Mouse (Mus musculus) intestine, embryonic 14.5 days (tissue): ENCODE results near the gene Dlgap3. TPM values are rescaled to one million over a fixed set of nuclear protein-coding genes. Genes with fewer than 3 reads are reported as not detected.

Source experiments
- ATAC-seq: fragments of 200-750 bp; cut with Nextera tagmentation; replicated peaks from 2 replicates; pipeline ENCODE4 v1.8.0; 2017; ENCODE audit warnings: low read depth, moderate number of reproducible peaks, moderate TSS enrichment, moderate library complexity; ENCODE audit not compliant: low FRiP score, low TSS enrichment
- DNase-seq: peaks from one replicate; pipeline ENCODE4 v3.0.0-alpha.2; 2018; ENCODE audit warnings: low spot score
- H3K27ac ChIP-seq: fragments of 300-500 bp; sonication (generic); 2 replicates; pipeline ENCODE4 v1.5.1; 2014; ENCODE audit warnings: low read depth, mild to moderate bottlenecking, control low read depth
- H3K27me3 ChIP-seq: fragments of 300-500 bp; sonication (generic); replicated peaks from 2 replicates; pipeline ENCODE4 v1.6.1; 2014; ENCODE audit warnings: low read length, control low read depth; ENCODE audit not compliant: control insufficient read depth, insufficient read depth
- H3K36me3 ChIP-seq: fragments of 300-500 bp; sonication (generic); 2 replicates; pipeline ENCODE4 v1.6.1; 2014; ENCODE audit warnings: low read length, control low read depth; ENCODE audit not compliant: control insufficient read depth, insufficient read depth
- H3K4me1 ChIP-seq: fragments of 300-500 bp; sonication (generic); replicated peaks from 2 replicates; pipeline ENCODE4 v1.6.1; 2014; ENCODE audit warnings: low read length, control low read depth, mixed read lengths; ENCODE audit not compliant: control insufficient read depth, insufficient read depth
- H3K4me2 ChIP-seq: fragments of 300-500 bp; sonication (generic); 2 replicates; pipeline ENCODE4 v1.6.1; 2014; ENCODE audit warnings: low read length
- H3K4me3 ChIP-seq: fragments of 300-500 bp; sonication (generic); 2 replicates; pipeline ENCODE4 v1.5.1; 2014; ENCODE audit warnings: low read depth, low read length, control low read depth, mixed read lengths
- H3K9ac ChIP-seq: fragments of 300-500 bp; sonication (generic); 2 replicates; pipeline ENCODE4 v1.6.1; 2014; ENCODE audit warnings: mild to moderate bottlenecking, low read length
- H3K9me3 ChIP-seq: fragments of 300-500 bp; sonication (generic); 2 replicates; pipeline ENCODE4 v1.6.1; 2016; ENCODE audit warnings: low read length, control low read depth; ENCODE audit not compliant: control insufficient read depth
- WGBS: fragments of 180-500 bp; shearing (Covaris S2); extraction: QIAGEN DNeasy Blood & Tissue Kit; methylation state at CpG from one replicate; pipeline ENCODE4 v1.1.7; 2014; 5-methylcytosine and 5-hydroxymethylcytosine counted together
- polyA plus RNA-seq: library from polyadenylated mRNA; unstranded; fragments of >200 nt; fragmentation: Nextera tagmentation; extraction: Ambion mirVana; gene quantifications from 2 replicates; pipeline ENCODE4 v1.2.1, GENCODE M21; 2014

Gene Dlgap3
- polyA plus RNA-seq, 1 experiment from 2014 or later, result 1.5 TPM

DNA sequence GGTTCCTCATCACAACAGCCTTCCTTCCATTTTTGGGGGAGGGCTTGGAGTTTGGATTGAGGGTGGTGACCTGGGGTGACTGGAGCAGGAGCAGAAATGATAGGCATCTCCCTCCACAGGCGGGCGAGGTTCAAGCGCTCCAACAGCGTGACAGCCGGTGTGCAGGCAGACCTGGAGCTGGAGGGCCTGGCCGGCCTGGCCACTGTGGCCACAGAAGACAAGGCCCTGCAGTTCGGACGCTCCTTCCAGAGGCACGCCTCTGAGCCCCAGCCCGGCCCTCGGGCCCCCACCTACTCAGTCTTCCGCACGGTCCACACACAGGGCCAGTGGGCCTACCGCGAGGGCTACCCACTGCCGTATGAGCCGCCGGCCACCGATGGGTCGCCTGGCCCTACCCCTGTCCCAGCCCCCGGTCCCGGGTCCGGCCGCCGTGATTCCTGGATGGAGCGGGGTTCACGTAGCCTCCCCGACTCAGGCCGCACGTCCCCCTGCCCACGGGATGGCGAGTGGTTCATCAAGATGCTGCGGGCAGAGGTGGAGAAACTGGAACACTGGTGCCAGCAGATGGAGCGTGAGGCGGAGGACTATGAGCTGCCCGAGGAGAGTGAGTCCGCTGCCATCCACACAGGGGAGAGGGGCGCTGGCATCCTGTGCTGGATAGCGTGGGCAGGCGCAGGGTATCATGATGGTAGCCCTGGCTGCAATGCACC lies 64.6 kb downstream of the Dlgap3 start:
- Histone ChIP-seq H3K9me3 (no peaks in the 10 kb centered on the region), H3K36me3 (no peaks in the 10 kb centered on the region), H3K4me3 (no peak overlapping the region), H3K9ac (no peak overlapping the region), H3K4me1 (no peaks in the 10 kb centered on the region), H3K4me2 (no peak overlapping the region), H3K27ac (no peak overlapping the region), H3K27me3 (peaks cover 20% of the 10 kb centered on the region)
- ATAC-seq (no peak), DNase-seq (no peak)
- 82% methylated on average over 38 of the region's 40 CpGs for WGBS

GRCm38 (mm10) chr4:127235742-127236487 lies 66.9 kb downstream of the Dlgap3 start:
- peaks cover 21% of the 10 kb centered on the region for H3K27me3 ChIP-seq
- H3K4me2 ChIP-seq, result peak overlapping the region; percentile 100
- H3K36me3 ChIP-seq, result no peaks in the 10 kb centered on the region
- no peaks in the 10 kb centered on the region for H3K9me3 ChIP-seq
- no peaks in the 10 kb centered on the region for H3K4me1 ChIP-seq
- under 1% methylated on average over 64 of the region's 67 CpGs for WGBS
- peak overlapping the region; percentile 49 for H3K9ac ChIP-seq
- peak overlapping the region; percentile 48 for H3K4me3 ChIP-seq
- DNase-seq (peak; percentile 96), ATAC-seq (peak; percentile 85)
- H3K27ac ChIP-seq, result no peak overlapping the region

GRCm38 (mm10) chr4:127236631-127237030 lies 67.6 kb downstream of the Dlgap3 start:
- no peaks in the 10 kb centered on the region for H3K36me3 ChIP-seq
- no peaks in the 10 kb centered on the region for H3K4me1 ChIP-seq
- H3K27me3 ChIP-seq, result peaks cover 21% of the 10 kb centered on the region
- H3K4me3 ChIP-seq, result peak overlapping the region; percentile 48
- no peak overlapping the region for H3K27ac ChIP-seq
- 0 out of 2 replicates have a peak, but pooled peaks have one; percentile 14 for ATAC-seq
- no peak for DNase-seq
- peak overlapping the region; percentile 49 for H3K9ac ChIP-seq
- peak overlapping the region; percentile 100 for H3K4me2 ChIP-seq
- H3K9me3 ChIP-seq, result no peaks in the 10 kb centered on the region
- WGBS, result 2% methylated on average over 14 of the region's 14 CpGs

DNA sequence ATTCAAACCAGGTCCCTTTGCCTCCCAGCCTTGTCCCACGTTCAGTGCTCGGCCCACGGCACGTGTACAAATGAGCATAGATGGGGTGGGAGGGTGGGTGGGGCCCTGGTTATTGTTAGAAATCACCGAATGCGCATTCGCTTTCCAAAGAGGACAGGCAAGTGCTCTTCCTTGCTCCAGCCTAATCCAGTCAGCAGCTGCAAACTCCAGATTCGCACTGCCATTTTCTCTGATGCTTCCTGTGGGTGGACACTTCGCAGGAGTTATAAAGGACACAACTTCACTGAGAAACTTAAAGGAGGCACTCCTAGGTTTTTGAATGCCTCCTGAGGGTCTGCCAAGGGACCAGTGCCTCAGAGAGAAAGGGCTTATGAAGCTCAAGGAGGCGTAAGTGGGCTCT lies 68.3 kb downstream of the Dlgap3 start:
- H3K4me3 ChIP-seq, result no peak overlapping the region
- H3K36me3 ChIP-seq, result no peaks in the 10 kb centered on the region
- 63% methylated on average over 10 of the region's 10 CpGs for WGBS
- no peak overlapping the region for H3K4me2 ChIP-seq
- peaks cover 21% of the 10 kb centered on the region for H3K27me3 ChIP-seq
- DNase-seq, result no peak
- H3K27ac ChIP-seq, result no peak overlapping the region
- no peaks in the 10 kb centered on the region for H3K9me3 ChIP-seq
- no peak for ATAC-seq
- H3K4me1 ChIP-seq, result no peaks in the 10 kb centered on the region
- no peak overlapping the region for H3K9ac ChIP-seq

DNA sequence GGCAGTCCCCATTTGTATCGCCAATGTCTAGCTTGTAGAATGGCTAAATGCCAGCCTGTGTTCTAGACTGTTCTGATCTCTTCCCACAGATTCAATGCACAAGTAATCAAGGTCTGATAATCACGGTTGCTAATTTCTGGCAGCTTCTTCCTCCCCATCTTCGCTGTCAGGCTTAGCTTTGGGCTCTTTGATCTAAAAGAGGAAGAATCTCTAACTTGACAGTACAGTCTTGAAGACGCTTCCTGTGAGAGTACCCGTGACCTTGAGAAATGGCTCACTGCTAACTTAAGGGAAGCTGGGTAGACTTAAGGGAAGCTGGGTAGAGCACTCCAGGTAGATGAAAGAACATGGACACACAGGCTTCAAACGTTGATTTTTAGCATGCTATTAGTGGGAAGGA lies 73.7 kb downstream of the Dlgap3 start:
- H3K27me3 ChIP-seq, result peaks cover 6% of the 10 kb centered on the region
- H3K27ac ChIP-seq, result no peak overlapping the region
- ATAC-seq (no peak), DNase-seq (no peak)
- H3K9ac ChIP-seq, result no peak overlapping the region
- H3K4me1 ChIP-seq, result peaks cover 6% of the 10 kb centered on the region
- WGBS, result 63% methylated on average over 6 of the region's 6 CpGs
- H3K4me2 ChIP-seq, result no peak overlapping the region
- H3K4me3 ChIP-seq, result no peak overlapping the region
- no peaks in the 10 kb centered on the region for H3K9me3 ChIP-seq
- peaks cover 12% of the 10 kb centered on the region for H3K36me3 ChIP-seq

DNA sequence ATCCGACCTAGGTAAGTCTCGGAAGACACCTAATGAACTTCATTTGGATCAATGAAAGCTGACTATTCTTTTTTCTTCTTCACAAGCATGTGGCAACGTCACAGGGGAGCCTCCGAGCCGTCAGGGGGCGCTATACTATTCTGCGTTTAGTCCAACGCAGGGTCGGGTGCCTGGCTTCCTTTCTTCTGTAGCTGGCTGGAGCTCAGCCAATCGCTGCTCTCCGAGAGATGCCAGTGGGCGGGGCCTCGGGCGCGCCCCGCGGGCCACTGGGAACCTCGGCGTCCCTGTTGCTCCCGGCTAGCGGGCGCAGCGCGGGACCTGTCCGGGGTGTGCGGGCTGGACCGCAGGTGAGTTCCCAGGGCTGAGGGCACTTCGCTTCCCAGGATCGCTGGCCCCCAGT lies 74.5 kb downstream of the Dlgap3 start, which contains the start of gene Smim12:
Smim12 (plus strand) TSS at position 233 of the 400 bp plus-strand sequence.
- Histone ChIP-seq H3K4me1 (peaks cover 6% of the 10 kb centered on the region), H3K27me3 (0 out of 2 replicates have a peak, but pooled peaks cover 3% of the 10 kb centered on the region), H3K4me2 (peak within 1 kb of the TSS; percentile 83), H3K9ac (peak within 1 kb of the TSS; percentile 93), H3K36me3 (peaks cover 19% of the 10 kb centered on the region), H3K9me3 (no peaks in the 10 kb centered on the region), H3K4me3 (peak within 1 kb of the TSS; percentile 100), H3K27ac (peak within 1 kb of the TSS; percentile 35; the same call in 1 of the 2 replicates)
- DNase-seq (peak; percentile 100), ATAC-seq (peak; percentile 97)
- under 1% methylated on average over 29 of the region's 29 CpGs for WGBS

DNA sequence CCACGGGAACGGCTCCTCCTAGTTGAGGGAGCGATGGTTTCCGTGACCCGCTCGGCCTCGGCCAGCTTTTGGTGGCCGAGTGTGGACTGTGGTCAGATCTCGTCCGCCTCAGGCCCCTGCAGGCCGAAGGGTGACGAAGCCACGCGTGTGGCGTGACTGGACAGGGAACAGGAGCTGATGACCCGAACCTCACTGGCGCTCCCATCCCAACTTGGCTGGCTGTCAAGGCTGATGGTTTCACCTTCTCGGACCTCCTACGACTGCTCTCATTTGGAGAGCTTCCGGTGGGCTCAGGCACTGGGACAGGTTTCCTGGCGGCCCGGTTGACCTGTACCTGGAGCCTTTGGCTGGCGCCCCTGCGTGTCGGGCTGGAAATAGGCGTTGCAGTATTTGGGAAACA lies 74.9 kb downstream of the Dlgap3 start:
- peak overlapping the region; percentile 35; the same call in 1 of the 2 replicates for H3K27ac ChIP-seq
- peak overlapping the region; percentile 93 for H3K9ac ChIP-seq
- no peaks in the 10 kb centered on the region for H3K9me3 ChIP-seq

GRCm38 (mm10) chr4:127249701-127250349 lies 80.8 kb downstream of the Dlgap3 start:
- Histone ChIP-seq H3K36me3 (peaks cover 22% of the 10 kb centered on the region), H3K9ac (no peak overlapping the region), H3K4me1 (no peaks in the 10 kb centered on the region), H3K4me3 (no peak overlapping the region), H3K27me3 (no peaks in the 10 kb centered on the region), H3K27ac (no peak overlapping the region), H3K9me3 (no peaks in the 10 kb centered on the region), H3K4me2 (no peak overlapping the region)
- DNase-seq, result peak; percentile 92
- 3% methylated on average over 5 of the region's 5 CpGs for WGBS
- peak; percentile 85 for ATAC-seq

More for the DNA sequence above, 74.9 kb downstream of the Dlgap3 start:
- H3K36me3 ChIP-seq, result peaks cover 22% of the 10 kb centered on the region
- 0 out of 2 replicates have a peak, but pooled peaks cover 3% of the 10 kb centered on the region for H3K27me3 ChIP-seq
- peak overlapping the region; percentile 100 for H3K4me3 ChIP-seq
- peak overlapping the region; percentile 83 for H3K4me2 ChIP-seq
- under 1% methylated on average over 26 of the region's 26 CpGs for WGBS
- DNase-seq (no peak), ATAC-seq (no peak; the same call in 1 of the 2 replicates)
- peaks cover 6% of the 10 kb centered on the region for H3K4me1 ChIP-seq
